In the genomic region with DNA sequence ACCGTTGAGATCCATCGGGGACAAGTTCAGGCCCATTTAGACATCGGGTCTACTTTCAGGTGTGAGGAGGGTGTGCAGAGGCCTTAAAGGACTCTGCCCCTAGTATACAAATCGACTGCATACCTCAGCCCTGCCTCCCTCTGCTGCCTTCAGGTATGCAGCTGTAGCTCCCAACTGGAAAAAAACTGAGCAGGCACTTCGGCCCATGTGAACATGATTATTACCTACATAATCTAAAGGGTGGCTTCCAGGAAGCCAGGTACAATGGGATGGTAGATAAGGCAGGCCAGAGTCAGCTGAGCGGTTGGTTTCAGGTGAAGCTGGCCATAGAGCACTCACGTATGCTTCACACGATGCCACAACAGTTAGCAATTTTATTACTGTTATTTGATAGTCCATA, we compare ENCODE assay signal across 7 mouse cellular contexts. TPM values are rescaled to one million over a fixed set of nuclear protein-coding genes. Genes with fewer than 3 reads are reported as not detected.
DNase-seq lines count a peak whose midpoint lies in the region; ATAC-seq and TF ChIP-seq lines count a peak whose summit lies in the region.
"Not testable (repeated sequence)": the region's sequence is repeated elsewhere in the genome, so short reads cannot be mapped to it uniquely, and the experiment has no call there.

No protein-coding gene starts in this region.

- WGBS in embryonic facial prominence, embryonic 14.5 days: 86% methylated on average over 7 of the region's 8 CpGs
- WGBS in heart, embryonic 13.5 days: 90% methylated on average over 8 of the region's 8 CpGs
- WGBS in intestine, embryonic 15.5 days: 68% methylated on average over 8 of the region's 8 CpGs
- WGBS in kidney, embryonic 15.5 days: 77% methylated on average over 8 of the region's 8 CpGs
- WGBS in limb, embryonic 14.5 days: 76% methylated on average over 8 of the region's 8 CpGs
- 84% methylated on average over 8 of the region's 8 CpGs for WGBS in liver, embryonic 16.5 days (ENCODE audit: insufficient replicate concordance)
- 29% methylated on average over 8 of the region's 8 CpGs for WGBS in small intestine, adult 2 months

- not testable (repeated sequence) for TF ChIP-seq POLR2A in limb, embryonic 14.5 days (IDR thresholded peaks at IDR 0.05; ENCODE audit: borderline replicate concordance, extremely low read depth, insufficient read depth, insufficient read length); small intestine, adult 2 months (IDR thresholded peaks at IDR 0.05; ENCODE audit: low read depth, low read length)

- not testable (repeated sequence) for H3K4me3 ChIP-seq in embryonic facial prominence, embryonic 14.5 days (ENCODE audit: low read depth, low read length); heart, embryonic 13.5 days; intestine, embryonic 15.5 days (replicated peaks); limb, embryonic 14.5 days (replicated peaks; ENCODE audit: low read length); small intestine, adult 2 months (ENCODE audit: low read depth, low read length)
- H3K4me3 ChIP-seq in kidney, embryonic 15.5 days (replicated peaks): 0 out of 2 replicates have a peak overlapping the region, but pooled peaks have one; percentile 85
- peak overlapping the region; percentile 77; the same call in 1 of the 2 replicates for H3K4me3 ChIP-seq in liver, embryonic 16.5 days (ENCODE audit: low read depth, low read length)

- H3K4me2 ChIP-seq in embryonic facial prominence, embryonic 14.5 days (ENCODE audit: low read depth, low read length): peak overlapping the region; percentile 73
- peak overlapping the region; percentile 82 for H3K4me2 ChIP-seq in heart, embryonic 13.5 days
- H3K4me2 ChIP-seq in intestine, embryonic 15.5 days (replicated peaks): peak overlapping the region; percentile 80
- H3K4me2 ChIP-seq in kidney, embryonic 15.5 days: peak overlapping the region; percentile 82
- peak overlapping the region; percentile 72; the same call in 1 of the 2 replicates for H3K4me2 ChIP-seq in limb, embryonic 14.5 days (replicated peaks; ENCODE audit: low read depth, low read length, severe bottlenecking)
- H3K4me2 ChIP-seq in liver, embryonic 16.5 days (ENCODE audit: low read depth, low read length): peak overlapping the region; percentile 97

- H3K36me3 ChIP-seq in embryonic facial prominence, embryonic 14.5 days (ENCODE audit: control insufficient read depth, insufficient read depth, low read length); heart, embryonic 13.5 days; intestine, embryonic 15.5 days; kidney, embryonic 15.5 days; limb, embryonic 14.5 days (ENCODE audit: control insufficient read depth, insufficient read depth, low read length); liver, embryonic 16.5 days (ENCODE audit: control insufficient read depth, insufficient read depth); small intestine, adult 2 months (ENCODE audit: control insufficient read depth, insufficient read depth, low read length): not testable (repeated sequence)

- H3K27ac ChIP-seq in embryonic facial prominence, embryonic 14.5 days (replicated peaks; ENCODE audit: low read depth, low read length); heart, embryonic 13.5 days (replicated peaks); limb, embryonic 14.5 days (replicated peaks; ENCODE audit: low read depth, low read length); liver, embryonic 16.5 days (ENCODE audit: low read length): not testable (repeated sequence)
- H3K27ac ChIP-seq in intestine, embryonic 15.5 days: peak overlapping the region; percentile 62; the same call in 1 of the 2 replicates
- 0 out of 2 replicates have a peak overlapping the region, but pooled peaks have one; percentile 37 for H3K27ac ChIP-seq in kidney, embryonic 15.5 days
- H3K27ac ChIP-seq in small intestine, adult 2 months (ENCODE audit: insufficient read depth, low read depth, low read length): peak overlapping the region; percentile 91

- ATAC-seq in embryonic facial prominence, embryonic 14.5 days (ENCODE audit: low read depth); heart, embryonic 13.5 days (ENCODE audit: extremely low read depth, insufficient number of reproducible peaks, low FRiP score, low TSS enrichment); kidney, embryonic 15.5 days (replicated peaks; ENCODE audit: low FRiP score); limb, embryonic 14.5 days (ENCODE audit: low FRiP score, low read depth); liver, embryonic 16.5 days (ENCODE audit: low read depth): not testable (repeated sequence)
- peak; percentile 30 for ATAC-seq in intestine, embryonic 15.5 days

- H3K27me3 ChIP-seq in embryonic facial prominence, embryonic 14.5 days (replicated peaks; ENCODE audit: control insufficient read depth, insufficient read depth, low read length); heart, embryonic 13.5 days (replicated peaks); intestine, embryonic 15.5 days (replicated peaks); kidney, embryonic 15.5 days; limb, embryonic 14.5 days (ENCODE audit: control insufficient read depth, insufficient read depth, low read length); liver, embryonic 16.5 days (ENCODE audit: control insufficient read depth, insufficient read depth, low read depth, low read length); small intestine, adult 2 months (ENCODE audit: control insufficient read depth, insufficient read depth, low read length): not testable (repeated sequence)

- not testable (repeated sequence) for TF ChIP-seq CTCF in small intestine, adult 2 months (IDR thresholded peaks at IDR 0.05; ENCODE audit: extremely low read depth, insufficient read length, insufficient replicate concordance, low read depth, low read length)

- H3K9ac ChIP-seq in embryonic facial prominence, embryonic 14.5 days (ENCODE audit: low read depth, low read length); intestine, embryonic 15.5 days; limb, embryonic 14.5 days (ENCODE audit: low read depth, low read length, severe bottlenecking); liver, embryonic 16.5 days (ENCODE audit: low read depth, low read length): not testable (repeated sequence)
- H3K9ac ChIP-seq in heart, embryonic 13.5 days: peak overlapping the region; percentile 95; the same call in 1 of the 2 replicates
- peak overlapping the region; percentile 79; the same call in 1 of the 2 replicates for H3K9ac ChIP-seq in kidney, embryonic 15.5 days

- H3K9me3 ChIP-seq in embryonic facial prominence, embryonic 14.5 days (ENCODE audit: control insufficient read depth, low read length); heart, embryonic 13.5 days; intestine, embryonic 15.5 days; kidney, embryonic 15.5 days (replicated peaks); limb, embryonic 14.5 days (ENCODE audit: control insufficient read depth, low read length); liver, embryonic 16.5 days (replicated peaks; ENCODE audit: control insufficient read depth, low read length): not testable (repeated sequence)

- not testable (repeated sequence) for DNase-seq in embryonic facial prominence, embryonic 14.5 days (ENCODE audit: low spot score); limb, embryonic 14.5 days (ENCODE audit: low spot score)

- H3K4me1 ChIP-seq in embryonic facial prominence, embryonic 14.5 days (ENCODE audit: control insufficient read depth, insufficient read depth, low read length): not testable (repeated sequence)
- peaks cover 33% of the 10 kb centered on the region for H3K4me1 ChIP-seq in heart, embryonic 13.5 days
- H3K4me1 ChIP-seq in intestine, embryonic 15.5 days (replicated peaks): peaks cover 10% of the 10 kb centered on the region; the same call in 1 of the 2 replicates
- peaks cover 37% of the 10 kb centered on the region for H3K4me1 ChIP-seq in kidney, embryonic 15.5 days
- peaks cover 13% of the 10 kb centered on the region for H3K4me1 ChIP-seq in limb, embryonic 14.5 days (ENCODE audit: control insufficient read depth, insufficient read depth, low read length)
- peaks cover 26% of the 10 kb centered on the region for H3K4me1 ChIP-seq in liver, embryonic 16.5 days (ENCODE audit: control insufficient read depth, low read depth, low read length)
- peaks cover 12% of the 10 kb centered on the region; the same call in 1 of the 2 replicates for H3K4me1 ChIP-seq in small intestine, adult 2 months (ENCODE audit: control insufficient read depth, insufficient read depth, insufficient read length, low read length)

RNA-seq across cellular contexts. Expression of a gene that starts 2.1 kb away (rescaled TPM):
- 49.3 TPM in 2 replicates for polyA plus RNA-seq in embryonic facial prominence, embryonic 14.5 days (2014; fragmentation: Nextera tagmentation; extraction: Ambion mirVana)
- polyA plus RNA-seq in heart, embryonic 13.5 days (2015; fragmentation: Nextera tagmentation; extraction: Ambion mirVana): 56.8 and 57.8 TPM in 2 replicates
- 70.8 and 78.1 TPM in 2 replicates for polyA plus RNA-seq in intestine, embryonic 15.5 days (2015; fragmentation: Nextera tagmentation; extraction: Ambion mirVana)
- 74.6 and 76.4 TPM in 2 replicates for polyA plus RNA-seq in kidney, embryonic 15.5 days (2015; fragmentation: Nextera tagmentation; extraction: Ambion mirVana)
- polyA plus RNA-seq in limb, embryonic 14.5 days (2012; rRNA removed): 51.7 and 58.4 TPM in 2 replicates
- 41.6 and 43.3 TPM in 2 replicates for polyA plus RNA-seq in limb, embryonic 14.5 days (2014; fragmentation: Nextera tagmentation; extraction: Ambion mirVana)
- 45.6 and 47.9 TPM in 2 replicates for polyA plus RNA-seq in liver, embryonic 16.5 days (2015; fragmentation: Nextera tagmentation; extraction: Ambion mirVana)
- 32.5 and 73.5 TPM in 2 replicates for polyA plus RNA-seq in small intestine, adult 2 months (2012; rRNA removed)

RNA-seq across cellular contexts. Expression of a gene that starts 48.3 kb away (rescaled TPM):
- polyA plus RNA-seq in embryonic facial prominence, embryonic 14.5 days (2014; fragmentation: Nextera tagmentation; extraction: Ambion mirVana): 9.4 and 11.3 TPM in 2 replicates
- polyA plus RNA-seq in heart, embryonic 13.5 days (2015; fragmentation: Nextera tagmentation; extraction: Ambion mirVana): 21.5 and 22.1 TPM in 2 replicates
- 17.1 and 18.4 TPM in 2 replicates for polyA plus RNA-seq in intestine, embryonic 15.5 days (2015; fragmentation: Nextera tagmentation; extraction: Ambion mirVana)
- polyA plus RNA-seq in kidney, embryonic 15.5 days (2015; fragmentation: Nextera tagmentation; extraction: Ambion mirVana): 25.3 and 28.7 TPM in 2 replicates
- polyA plus RNA-seq in limb, embryonic 14.5 days (2012; rRNA removed): 13.0 and 14.1 TPM in 2 replicates
- polyA plus RNA-seq in limb, embryonic 14.5 days (2014; fragmentation: Nextera tagmentation; extraction: Ambion mirVana): 9.0 and 10.1 TPM in 2 replicates
- 4.3 and 4.7 TPM in 2 replicates for polyA plus RNA-seq in liver, embryonic 16.5 days (2015; fragmentation: Nextera tagmentation; extraction: Ambion mirVana)
- 2.3 and 3.1 TPM in 2 replicates for polyA plus RNA-seq in small intestine, adult 2 months (2012; rRNA removed)
